Mouse (Mus musculus) neural tube, embryonic 11.5 days (tissue): ENCODE measurements around the gene Efna1. TPM values are rescaled to one million over a fixed set of nuclear protein-coding genes. Genes with fewer than 3 reads are reported as not detected.

ENCODE experiments used
- ATAC-seq: fragments of 200-750 bp; cut with Nextera tagmentation; 2 replicates; pipeline ENCODE4 v1.8.0; 2017; ENCODE audit warnings: moderate number of reproducible peaks, mild to moderate bottlenecking, moderate TSS enrichment, moderate library complexity; ENCODE audit not compliant: insufficient read depth, low FRiP score, low TSS enrichment
- DNase-seq: peaks from one replicate; pipeline ENCODE4 v3.0.0-alpha.2; 2015; ENCODE audit warnings: low spot score
- H3K27ac ChIP-seq: fragments of 300-500 bp; sonication (generic); 2 replicates; pipeline ENCODE4 v1.5.1; 2014; ENCODE audit warnings: low read depth, mild to moderate bottlenecking, low read length
- H3K27me3 ChIP-seq: fragments of 300-500 bp; sonication (generic); 2 replicates; pipeline ENCODE4 v1.6.1; 2014; ENCODE audit warnings: mild to moderate bottlenecking, low read length, mixed read lengths; ENCODE audit not compliant: control insufficient read depth, insufficient read depth
- H3K36me3 ChIP-seq: fragments of 300-500 bp; sonication (generic); 2 replicates; pipeline ENCODE4 v1.6.1; 2014; ENCODE audit warnings: mild to moderate bottlenecking, low read length, moderate library complexity, mixed read lengths; ENCODE audit not compliant: control insufficient read depth, insufficient read depth
- H3K4me1 ChIP-seq: fragments of 300-500 bp; sonication (generic); 2 replicates; pipeline ENCODE4 v1.6.1; 2014; ENCODE audit warnings: low read length, mixed read lengths; ENCODE audit not compliant: control insufficient read depth, insufficient read depth
- H3K4me2 ChIP-seq: fragments of 300-500 bp; sonication (generic); 2 replicates; pipeline ENCODE4 v1.6.1; 2014; ENCODE audit warnings: low read depth, mild to moderate bottlenecking, moderate library complexity
- H3K4me3 ChIP-seq: fragments of 300-500 bp; sonication (generic); 2 replicates; pipeline ENCODE4 v1.5.1; 2014; ENCODE audit warnings: low read depth, low read length
- H3K9ac ChIP-seq: fragments of 300-500 bp; sonication (generic); 2 replicates; pipeline ENCODE4 v1.6.1; 2014; ENCODE audit warnings: mild to moderate bottlenecking, low read length
- H3K9me3 ChIP-seq: fragments of 300-500 bp; sonication (generic); 2 replicates; pipeline ENCODE4 v1.6.1; 2016; ENCODE audit warnings: low read length; ENCODE audit not compliant: control insufficient read depth
- WGBS: fragments of 180-500 bp; shearing (Covaris S2); extraction: QIAGEN DNeasy Blood & Tissue Kit; methylation state at CpG from one replicate; pipeline ENCODE4 v1.1.7; 2014; 5-methylcytosine and 5-hydroxymethylcytosine counted together
- polyA plus RNA-seq: library from polyadenylated mRNA; unstranded; fragments of >200 nt; fragmentation: Nextera tagmentation; extraction: Ambion mirVana; gene quantifications from 2 replicates; pipeline ENCODE4 v1.2.1, GENCODE M21; 2014

Efna1 gene
- polyA plus RNA-seq, 1 experiment from 2014 or later: 13.7 TPM

DNA sequence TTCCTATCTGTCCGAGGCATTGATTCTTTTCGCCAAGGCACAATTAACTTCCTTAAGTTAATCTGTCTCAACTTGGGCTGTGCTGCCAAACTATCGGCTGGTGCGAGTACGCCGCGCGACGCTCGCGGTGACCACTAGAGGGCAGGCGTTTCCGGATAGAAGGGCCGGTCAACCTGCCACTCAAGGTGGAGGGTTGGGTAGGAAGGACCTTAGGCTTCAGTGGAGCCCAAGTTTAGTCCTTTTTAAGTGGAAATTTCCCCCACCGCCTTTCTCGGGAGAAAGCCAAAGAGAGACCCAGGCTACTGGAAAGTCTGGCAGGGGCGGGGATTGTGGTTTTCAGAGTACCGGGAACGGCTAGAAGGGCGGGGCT lies 52.8 kb downstream of the Efna1 start:
- Histone ChIP-seq H3K4me1 (peaks cover 19% of the 10 kb centered on the region), H3K36me3 (peaks cover 3% of the 10 kb centered on the region; the same call in 1 of the 2 replicates), H3K4me2 (peak overlapping the region; percentile 80), H3K4me3 (peak overlapping the region; percentile 64), H3K9me3 (no peaks in the 10 kb centered on the region), H3K27ac (peak overlapping the region; percentile 65), H3K9ac (peak overlapping the region; percentile 19; the same call in 1 of the 2 replicates), H3K27me3 (no peaks in the 10 kb centered on the region)
- DNase-seq: peak; percentile 91
- under 1% methylated on average over 20 of the region's 20 CpGs for WGBS
- ATAC-seq: 0 out of 2 replicates have a peak, but pooled peaks have one; percentile 5

DNA sequence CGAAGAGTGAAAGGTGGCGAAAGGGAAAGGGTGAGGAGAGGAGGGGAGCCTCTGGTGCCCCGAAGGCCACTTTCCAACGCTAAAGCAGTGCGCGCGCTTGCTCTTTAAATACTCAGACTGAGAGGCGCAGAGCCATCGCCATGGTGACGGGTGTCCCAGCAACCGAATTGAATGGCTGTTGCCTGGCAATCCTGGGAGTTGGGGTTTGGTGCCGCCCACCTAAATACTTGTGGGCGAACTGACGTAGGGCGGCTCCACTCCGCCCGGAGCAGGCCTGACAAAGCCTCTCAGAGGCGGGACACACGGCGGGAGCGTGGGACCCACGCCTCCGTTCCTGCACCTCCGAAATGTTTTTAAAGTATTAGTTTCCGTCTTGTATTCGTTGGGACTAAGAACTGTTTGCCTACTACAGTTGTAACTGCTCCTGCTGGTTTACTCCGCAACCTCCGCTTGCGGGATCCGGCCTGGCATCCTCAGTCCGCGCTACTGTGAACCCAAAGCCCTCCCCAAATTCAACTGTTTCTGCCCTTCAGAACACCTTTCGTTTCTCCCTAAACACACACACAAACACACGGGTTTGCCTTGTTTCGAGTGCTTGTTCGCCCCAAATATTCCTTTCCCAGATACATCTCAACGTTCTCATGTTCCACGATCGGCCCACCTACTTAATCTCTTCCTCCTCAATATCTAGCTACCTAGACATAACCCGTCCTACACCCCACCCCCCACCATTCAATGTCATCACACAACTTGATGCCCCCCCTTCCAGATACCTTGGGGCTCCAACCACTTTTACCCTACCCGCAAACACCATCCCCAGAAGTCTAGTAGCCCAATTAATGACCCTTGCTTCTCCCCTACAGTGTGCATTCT lies 53.4 kb downstream of the Efna1 start:
- DNase-seq (peak; percentile 96), ATAC-seq (peak; percentile 72)
- Histone ChIP-seq H3K27me3 (no peaks in the 10 kb centered on the region), H3K4me2 (peak overlapping the region; percentile 80), H3K4me1 (peaks cover 23% of the 10 kb centered on the region), H3K9me3 (no peaks in the 10 kb centered on the region), H3K9ac (peak overlapping the region; percentile 75), H3K27ac (peak overlapping the region; percentile 79), H3K4me3 (peak overlapping the region; percentile 64), H3K36me3 (peaks cover 7% of the 10 kb centered on the region)
- 2% methylated on average over 41 of the region's 41 CpGs for WGBS

DNA sequence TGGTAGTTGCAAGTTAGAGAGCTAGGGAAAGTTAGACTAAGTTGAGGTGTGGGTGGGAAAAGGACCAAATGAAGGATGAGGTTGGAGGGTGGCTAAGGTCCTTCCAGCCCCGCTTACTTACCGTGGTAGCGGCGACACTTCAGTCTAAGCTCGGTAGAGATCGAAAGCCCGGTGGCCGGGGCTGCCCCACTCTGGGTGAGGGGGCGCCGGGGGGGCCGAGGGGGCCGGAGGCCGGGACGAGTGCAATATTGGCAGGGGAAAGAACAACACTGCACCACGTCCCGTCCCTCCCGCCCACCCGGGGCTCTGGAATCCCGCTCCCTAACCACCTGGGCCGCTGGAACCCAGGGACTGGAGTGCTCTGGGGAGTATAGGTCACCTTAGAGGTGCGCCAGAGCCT lies 54.0 kb downstream of the Efna1 start, which contains the start of gene Mtx1:
TSS of gene Mtx1 (minus strand) at position 189 of the 400 bp plus-strand sequence.
- peaks cover 23% of the 10 kb centered on the region for H3K4me1 ChIP-seq
- peak within 1 kb of the TSS; percentile 79 for H3K27ac ChIP-seq

DNA sequence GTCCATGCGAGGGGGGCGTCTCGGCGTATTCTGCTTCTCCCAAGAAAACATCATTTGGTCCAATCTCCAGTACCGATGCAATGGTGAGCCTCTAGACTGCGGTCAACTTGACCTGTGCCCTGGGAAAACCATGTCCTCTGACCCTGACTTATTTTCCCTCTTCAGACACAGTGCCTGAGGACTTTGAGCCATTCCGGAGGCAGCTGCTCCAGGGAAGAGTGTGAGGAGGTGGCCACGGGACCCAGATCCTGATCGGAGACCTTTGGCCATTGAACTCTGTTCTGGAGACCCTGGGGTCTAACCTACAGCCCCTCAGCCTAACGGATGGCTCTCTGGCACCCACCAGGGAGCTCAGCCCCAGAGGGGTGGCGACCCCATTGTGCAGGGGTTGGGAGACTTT lies 54.6 kb downstream of the Efna1 start:
- DNase-seq (no peak), ATAC-seq (no peak)
- H3K4me2 ChIP-seq: peak overlapping the region; percentile 80
- H3K9ac ChIP-seq: peak overlapping the region; percentile 75
- 8% methylated on average over 11 of the region's 11 CpGs for WGBS
- peaks cover 23% of the 10 kb centered on the region for H3K4me1 ChIP-seq
- H3K9me3 ChIP-seq: no peaks in the 10 kb centered on the region
- H3K27ac ChIP-seq: peak overlapping the region; percentile 79
- H3K27me3 ChIP-seq: no peaks in the 10 kb centered on the region
- peaks cover 7% of the 10 kb centered on the region for H3K36me3 ChIP-seq
- peak overlapping the region; percentile 64 for H3K4me3 ChIP-seq

More for the DNA sequence above, 54.0 kb downstream of the Efna1 start, which contains the start of gene Mtx1:
- Histone ChIP-seq H3K9me3 (no peaks in the 10 kb centered on the region), H3K27me3 (no peaks in the 10 kb centered on the region), H3K4me2 (peak within 1 kb of the TSS; percentile 80), H3K4me3 (peak within 1 kb of the TSS; percentile 64), H3K36me3 (peaks cover 7% of the 10 kb centered on the region), H3K9ac (peak within 1 kb of the TSS; percentile 75)
- ATAC-seq (no peak; the same call in 1 of the 2 replicates), DNase-seq (no peak)
- 2% methylated on average over 21 of the region's 21 CpGs for WGBS

DNA sequence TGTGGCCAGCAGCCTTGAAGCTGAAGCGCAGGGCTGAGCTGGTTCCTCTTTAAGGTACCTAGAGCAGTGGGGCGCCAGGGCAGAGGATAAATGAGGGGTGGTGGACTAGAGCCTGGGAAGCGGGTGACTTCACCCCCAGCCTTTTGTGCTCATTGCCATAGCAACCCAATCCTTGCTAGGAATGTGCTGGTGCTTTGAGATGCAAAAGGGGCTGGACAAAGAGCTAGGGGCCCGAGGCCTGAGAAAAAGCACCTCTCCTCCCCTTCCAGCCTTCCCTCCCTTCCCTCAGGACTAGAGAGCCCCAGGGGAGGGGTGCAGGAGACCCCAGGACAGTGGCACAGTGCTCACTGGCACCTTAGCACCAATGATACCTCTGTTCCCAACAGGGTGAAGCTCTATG lies 55.0 kb downstream of the Efna1 start:
- peak overlapping the region; percentile 79 for H3K27ac ChIP-seq
- H3K9ac ChIP-seq: peak overlapping the region; percentile 75
- WGBS: 11% methylated on average over 4 of the region's 4 CpGs
- H3K27me3 ChIP-seq: no peaks in the 10 kb centered on the region
- peaks cover 23% of the 10 kb centered on the region for H3K4me1 ChIP-seq
- H3K9me3 ChIP-seq: no peaks in the 10 kb centered on the region
- peaks cover 7% of the 10 kb centered on the region for H3K36me3 ChIP-seq
- peak; percentile 86 for DNase-seq
- peak overlapping the region; percentile 64 for H3K4me3 ChIP-seq
- ATAC-seq: peak; percentile 69
- peak overlapping the region; percentile 80 for H3K4me2 ChIP-seq

DNA sequence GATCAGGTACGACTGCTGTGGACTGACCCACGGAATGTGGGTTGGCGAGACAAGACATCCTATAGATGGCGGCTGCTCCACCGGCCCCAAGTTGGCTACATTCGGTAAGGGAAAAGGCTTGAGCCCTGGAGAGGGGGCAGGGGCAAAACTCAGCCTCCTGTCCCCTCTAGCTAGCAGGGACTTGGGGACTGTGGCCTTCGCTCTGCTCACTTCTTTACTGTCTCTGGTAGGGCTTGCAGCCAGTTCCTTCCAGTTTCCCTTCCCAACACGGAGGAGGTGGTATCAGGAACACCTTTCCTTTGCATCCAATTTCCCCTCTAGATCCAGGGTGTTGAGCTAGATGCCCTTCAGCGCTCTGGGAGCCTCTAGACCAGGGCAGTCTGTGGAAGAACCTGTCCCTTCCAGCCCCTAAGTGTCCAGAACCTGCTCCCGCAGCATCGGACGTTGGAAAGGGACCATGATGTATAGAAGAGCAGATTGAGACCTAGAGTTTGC lies 55.6 kb downstream of the Efna1 start:
- Histone ChIP-seq H3K27me3 (no peaks in the 10 kb centered on the region), H3K9ac (peak overlapping the region; percentile 75), H3K4me2 (peak overlapping the region; percentile 80), H3K36me3 (peaks cover 7% of the 10 kb centered on the region), H3K4me1 (peaks cover 23% of the 10 kb centered on the region), H3K27ac (peak overlapping the region; percentile 79), H3K4me3 (peak overlapping the region; percentile 64), H3K9me3 (no peaks in the 10 kb centered on the region)
- DNase-seq (no peak), ATAC-seq (no peak)
- WGBS: 39% methylated on average over 12 of the region's 12 CpGs

DNA sequence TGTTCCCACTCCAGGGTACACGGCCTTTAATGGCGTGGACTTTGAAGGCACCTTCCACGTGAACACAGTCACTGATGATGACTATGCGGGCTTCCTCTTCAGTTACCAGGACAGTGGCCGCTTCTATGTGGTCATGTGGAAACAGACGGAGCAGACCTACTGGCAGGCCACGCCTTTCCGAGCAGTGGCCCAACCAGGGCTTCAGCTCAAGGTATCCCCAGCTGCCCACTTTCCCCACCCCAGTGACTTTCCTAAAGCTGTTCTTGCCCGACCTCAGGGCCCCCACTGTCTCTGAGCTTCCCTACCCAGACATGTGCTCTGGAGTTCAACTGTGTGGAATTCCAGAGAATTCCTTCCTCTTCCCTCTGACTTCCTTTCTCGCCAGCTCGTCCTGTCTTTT lies 56.1 kb downstream of the Efna1 start:
- Histone ChIP-seq H3K9ac (peak overlapping the region; percentile 75), H3K27me3 (no peaks in the 10 kb centered on the region), H3K27ac (peak overlapping the region; percentile 79), H3K4me2 (peak overlapping the region; percentile 80), H3K4me3 (peak overlapping the region; percentile 64), H3K4me1 (peaks cover 23% of the 10 kb centered on the region), H3K9me3 (no peaks in the 10 kb centered on the region), H3K36me3 (peaks cover 7% of the 10 kb centered on the region)
- DNase-seq (no peak), ATAC-seq (no peak)
- WGBS: 61% methylated on average over 11 of the region's 11 CpGs
